Mouse (Mus musculus) thymus, postnatal 14 days (tissue): ENCODE data around the gene P2rx1.

Experiments
- DNase-seq: peaks from one replicate; pipeline ENCODE4 v3.0.0; 2021

Gene P2rx1

DNA sequence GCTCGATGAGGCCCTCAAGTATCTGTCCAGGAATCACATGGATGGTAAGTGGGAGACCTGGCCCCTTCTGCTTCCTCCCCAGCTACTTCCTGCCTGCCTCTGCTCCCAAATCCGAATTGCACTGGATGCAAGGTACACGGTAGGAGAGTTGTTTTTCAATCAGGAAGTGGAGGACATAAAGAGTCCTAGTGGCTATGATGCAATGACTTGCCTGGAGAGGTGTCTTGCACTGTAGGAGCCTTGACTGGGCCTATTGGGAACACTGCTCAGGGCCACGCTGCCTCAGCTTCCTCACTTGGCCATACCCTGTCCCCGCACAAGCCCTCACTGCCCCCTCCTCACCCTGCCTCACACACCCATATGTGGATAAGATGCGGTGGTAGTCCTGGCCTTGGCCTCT, 9.9 kb upstream of the P2rx1 start:
- DNase-seq = no peak

GRCm38 (mm10) chr11:72990688-72991087, 8.2 kb upstream of the P2rx1 start:
- no peak for DNase-seq

DNA sequence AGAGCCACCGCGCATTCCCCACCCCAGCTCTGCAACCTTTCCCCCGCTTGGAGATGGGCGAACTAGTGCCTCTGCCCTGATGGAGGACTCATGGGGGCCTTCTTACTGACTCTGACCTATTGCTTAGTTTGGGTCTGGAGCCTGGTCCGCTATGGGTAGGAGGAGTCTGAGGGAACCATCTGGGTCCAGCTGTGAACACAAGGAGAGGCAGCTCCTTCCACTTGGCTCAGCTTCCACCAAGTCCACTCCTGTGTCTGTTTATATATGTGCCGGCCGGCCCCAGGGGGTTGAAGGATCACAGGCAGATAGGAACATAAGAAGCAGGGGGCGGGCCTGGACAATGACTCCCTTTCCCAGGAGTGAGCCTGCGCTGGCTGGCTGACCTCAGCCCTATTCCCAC, 6.9 kb upstream of the P2rx1 start:
- no peak for DNase-seq

DNA sequence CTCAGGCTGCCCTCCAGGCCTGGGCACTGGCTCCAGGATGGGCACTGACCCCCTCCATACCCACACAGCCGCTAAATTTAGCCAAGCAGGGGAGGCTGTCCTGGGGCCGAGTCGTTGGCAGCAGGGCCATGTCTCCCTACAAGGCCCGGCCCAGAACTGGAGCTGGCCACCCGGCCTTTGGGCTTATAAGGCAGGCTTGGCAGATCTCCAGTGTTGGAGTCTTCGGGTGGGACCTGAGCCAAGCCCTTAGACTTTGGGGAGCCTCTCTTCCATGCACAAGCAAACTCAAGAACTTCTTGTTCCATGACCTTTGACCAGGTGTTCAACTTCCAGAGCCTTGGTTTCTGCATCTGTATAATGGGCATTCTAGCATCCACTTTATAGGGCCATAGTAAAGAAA, 2.6 kb upstream of the P2rx1 start:
- no peak for DNase-seq

DNA sequence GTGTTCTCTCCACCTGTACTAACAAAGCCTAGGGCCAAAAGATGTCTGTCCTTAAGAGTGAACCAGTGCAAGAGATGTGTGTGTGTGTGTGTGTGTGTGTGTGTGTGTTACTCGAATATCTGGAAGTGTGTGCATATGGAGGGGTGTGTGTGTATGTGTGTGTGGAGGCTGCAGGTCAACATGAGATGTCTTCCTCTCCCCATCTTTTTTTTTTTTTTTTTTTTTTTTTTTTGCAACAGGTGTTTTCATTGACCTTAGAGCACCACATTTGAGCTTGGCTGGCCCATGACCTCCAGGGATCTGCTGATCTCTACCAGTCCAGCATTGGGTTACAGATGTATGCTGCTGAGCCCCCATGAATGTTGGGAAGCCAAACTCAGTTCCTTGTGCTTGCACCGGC, 2.1 kb upstream of the P2rx1 start:
- no peak for DNase-seq

GRCm38 (mm10) chr11:72997529-72998326, 1.2 kb upstream of the P2rx1 start:
- DNase-seq = no peak

GRCm38 (mm10) chr11:73001029-73001428, 2.1 kb downstream of the P2rx1 start:
- peak; percentile 80 for DNase-seq

DNA sequence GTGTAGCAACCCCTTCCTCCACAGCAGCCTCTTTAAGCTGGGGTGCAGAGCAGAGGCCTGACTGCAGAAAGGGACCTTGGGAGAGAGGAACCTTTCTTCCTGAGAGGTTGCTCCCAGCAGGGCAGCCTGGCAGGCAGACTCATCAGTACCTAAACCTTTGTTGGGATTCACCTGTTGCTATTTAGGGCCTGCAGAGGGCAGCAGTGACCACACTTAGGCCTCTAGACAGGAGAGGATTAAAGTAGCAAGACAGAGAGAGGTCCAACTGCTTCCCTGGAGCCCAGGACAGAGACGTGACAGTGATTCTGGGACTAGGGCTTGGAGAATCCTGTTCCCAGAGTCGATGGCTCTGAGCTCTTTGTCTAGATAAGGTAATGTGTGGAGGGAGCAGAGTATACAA, 7.5 kb downstream of the P2rx1 start:
- peak; percentile 66 for DNase-seq

DNA sequence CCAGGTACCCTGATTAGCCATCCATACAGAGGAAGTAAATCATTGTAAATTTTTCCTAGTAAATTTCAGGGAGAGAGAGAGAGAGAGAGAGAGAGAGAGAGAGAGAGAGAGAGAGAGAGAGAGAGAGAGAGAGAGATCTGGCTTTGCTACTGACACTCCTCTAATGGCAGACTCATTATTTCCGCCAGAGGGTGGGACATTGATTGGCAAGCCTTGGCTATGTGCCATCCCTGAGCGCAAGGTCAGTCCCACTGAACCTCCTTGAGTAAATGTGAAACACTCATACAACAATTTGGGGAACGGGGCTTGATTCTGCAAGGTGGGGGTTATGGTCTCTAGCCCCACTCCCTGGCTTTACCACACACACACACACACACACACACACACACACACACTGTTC, 8.2 kb downstream of the P2rx1 start:
- no peak for DNase-seq

DNA sequence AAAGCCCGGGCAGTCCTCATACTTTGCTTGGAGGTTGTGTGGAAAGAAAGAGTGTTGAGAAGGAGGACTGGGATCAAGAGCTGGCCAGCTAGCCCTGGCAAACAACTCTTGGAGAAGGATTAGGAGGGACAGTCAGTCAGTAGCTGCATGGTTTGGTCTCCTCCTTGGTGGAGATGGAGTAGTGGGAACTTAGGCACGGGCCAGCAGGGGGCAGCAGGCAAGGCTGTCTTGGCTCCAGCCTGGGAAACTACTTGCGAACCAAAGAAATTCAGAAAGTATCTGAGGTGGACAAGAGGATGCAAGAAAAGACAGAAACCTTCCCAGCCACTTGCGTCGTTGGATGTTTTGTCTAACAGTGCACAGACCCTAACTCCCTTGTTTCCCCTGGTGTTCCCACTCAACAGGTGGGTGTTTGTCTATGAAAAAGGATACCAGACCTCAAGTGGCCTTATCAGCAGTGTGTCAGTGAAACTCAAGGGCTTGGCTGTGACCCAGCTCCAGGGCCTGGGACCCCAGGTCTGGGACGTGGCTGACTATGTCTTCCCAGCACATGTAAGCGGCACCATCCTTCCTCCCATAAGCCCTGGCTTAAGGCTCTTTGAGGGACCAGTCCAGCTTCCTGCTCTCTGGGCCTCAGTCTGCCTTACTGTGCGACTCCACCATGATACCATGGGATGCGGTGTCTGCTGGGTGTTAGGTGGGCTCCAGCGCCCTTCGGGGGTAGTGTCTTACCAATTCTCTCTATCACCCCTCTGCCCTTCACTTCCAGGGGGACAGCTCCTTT, 9.0 kb downstream of the P2rx1 start:
- DNase-seq = peak; percentile 85

GRCm38 (mm10) chr11:73008826-73009225, 9.9 kb downstream of the P2rx1 start:
- peak; percentile 67 for DNase-seq

DNA sequence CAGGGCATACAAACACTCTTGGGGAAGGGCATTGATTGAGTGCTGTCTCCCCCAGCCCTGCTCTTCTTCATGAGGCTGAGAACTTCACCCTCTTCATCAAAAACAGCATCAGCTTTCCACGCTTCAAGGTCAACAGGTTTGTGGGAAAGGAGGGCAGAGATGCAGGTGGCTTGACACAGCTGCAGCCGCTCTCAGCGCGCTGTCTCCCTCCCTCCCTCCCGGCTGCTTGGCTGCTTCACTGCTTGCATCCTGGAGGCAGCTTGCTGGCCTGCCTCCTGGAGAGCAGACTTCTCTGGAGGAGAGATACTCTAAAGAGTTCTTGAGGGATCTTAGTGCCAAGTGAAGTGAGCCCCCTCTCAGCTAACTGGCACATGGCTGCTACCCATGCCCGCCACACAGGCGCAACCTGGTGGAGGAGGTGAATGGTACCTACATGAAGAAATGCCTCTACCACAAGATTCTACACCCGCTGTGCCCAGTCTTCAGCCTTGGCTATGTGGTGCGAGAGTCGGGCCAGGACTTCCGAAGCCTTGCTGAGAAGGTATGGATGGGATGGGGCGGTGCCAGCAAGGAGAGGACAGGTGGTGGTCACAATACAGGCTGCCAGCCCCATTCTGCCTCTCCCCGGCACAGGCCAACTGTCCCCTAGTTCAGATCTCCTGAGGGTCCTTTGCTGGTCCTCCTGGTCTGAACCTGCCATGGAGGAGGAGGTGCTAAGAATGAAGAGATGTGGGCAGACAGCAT, 10.8 kb downstream of the P2rx1 start:
- peak; percentile 80 for DNase-seq

GRCm38 (mm10) chr11:73013981-73014380, 15.1 kb downstream of the P2rx1 start:
- no peak for DNase-seq

- DNase-seq = peak; percentile 80
These were observed 16.0 kb downstream of the P2rx1 start for GRCm38 (mm10) chr11:73014831-73015344.

GRCm38 (mm10) chr11:73015391-73016102, 16.6 kb downstream of the P2rx1 start:
- DNase-seq = peak; percentile 3

DNA sequence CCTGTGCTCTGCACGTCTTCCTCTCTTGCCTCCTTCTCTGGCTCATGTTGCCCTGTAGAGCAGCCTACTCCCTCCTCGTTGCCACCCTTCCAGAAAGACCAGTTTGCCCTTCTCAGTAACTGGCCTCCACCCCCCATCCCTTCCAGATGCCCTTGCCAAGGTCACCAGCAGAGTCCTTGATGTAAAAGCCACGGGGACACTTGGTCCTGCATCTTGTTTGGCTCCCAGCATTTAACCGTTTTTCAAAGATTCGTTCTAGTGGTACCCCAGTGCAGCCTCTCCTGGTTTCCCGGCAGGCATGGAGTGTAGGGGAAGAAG, 17.2 kb downstream of the P2rx1 start:
- DNase-seq = no peak

GRCm38 (mm10) chr11:73018471-73019146, 19.7 kb downstream of the P2rx1 start, which contains the start of gene Camkk1:
Camkk1 (plus strand) TSS chr11:73019008.
- peak; percentile 97 for DNase-seq

DNA sequence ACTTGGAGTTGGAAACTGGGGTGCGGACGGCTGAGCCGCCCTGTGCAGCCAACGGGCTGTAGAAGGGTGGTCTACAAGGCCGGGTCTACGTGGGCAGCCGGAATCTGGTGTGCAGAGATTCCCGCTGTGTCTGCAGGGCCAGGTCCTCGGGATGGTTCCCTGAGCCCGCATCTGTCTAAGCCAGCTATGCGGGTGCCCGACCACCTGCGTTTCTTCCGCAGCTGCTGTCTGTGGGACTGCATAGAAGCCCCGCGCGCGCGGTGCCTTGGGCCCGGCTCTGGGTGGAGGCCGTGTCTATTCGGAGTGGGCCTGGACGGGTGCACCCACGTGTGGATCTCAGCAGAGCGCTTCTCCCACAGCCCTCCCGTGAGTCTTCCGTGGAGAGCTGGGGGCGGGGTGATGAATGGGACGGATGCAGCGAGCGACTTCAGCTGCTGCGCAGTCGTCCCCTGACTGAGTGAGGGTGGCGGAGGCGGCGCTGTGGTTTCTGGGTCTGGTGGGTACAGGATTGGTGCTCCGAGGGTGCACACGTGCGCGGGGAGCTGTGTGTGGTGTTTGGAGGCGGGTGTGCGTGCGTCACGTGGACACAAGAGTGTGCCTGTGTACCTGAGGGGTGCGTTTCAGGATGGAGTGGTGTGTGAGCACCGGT, 20.4 kb downstream of the P2rx1 start:
- peak; percentile 97 for DNase-seq

- no peak for DNase-seq
These were observed 22.3 kb downstream of the P2rx1 start for GRCm38 (mm10) chr11:73020953-73021800.

DNA sequence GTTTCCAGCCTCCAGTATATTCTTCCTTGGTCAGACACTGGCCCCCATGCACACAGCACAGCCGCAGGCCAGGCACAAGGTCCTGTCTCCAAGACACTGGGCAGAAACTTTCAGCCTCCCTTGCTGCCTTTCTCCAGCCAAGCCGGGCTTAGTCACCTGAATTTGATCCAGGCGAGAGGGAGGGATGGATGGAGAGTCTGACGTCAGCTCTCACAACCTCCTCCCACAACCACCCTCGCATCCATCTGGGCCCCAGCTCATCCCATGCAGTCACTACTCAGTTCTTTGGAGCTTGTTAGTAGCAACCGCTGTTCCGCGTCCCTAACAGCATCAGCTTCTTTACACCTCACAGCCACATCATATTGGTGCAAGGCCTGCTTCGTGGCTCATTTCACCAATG, 24.2 kb downstream of the P2rx1 start:
- DNase-seq = no peak

DNA sequence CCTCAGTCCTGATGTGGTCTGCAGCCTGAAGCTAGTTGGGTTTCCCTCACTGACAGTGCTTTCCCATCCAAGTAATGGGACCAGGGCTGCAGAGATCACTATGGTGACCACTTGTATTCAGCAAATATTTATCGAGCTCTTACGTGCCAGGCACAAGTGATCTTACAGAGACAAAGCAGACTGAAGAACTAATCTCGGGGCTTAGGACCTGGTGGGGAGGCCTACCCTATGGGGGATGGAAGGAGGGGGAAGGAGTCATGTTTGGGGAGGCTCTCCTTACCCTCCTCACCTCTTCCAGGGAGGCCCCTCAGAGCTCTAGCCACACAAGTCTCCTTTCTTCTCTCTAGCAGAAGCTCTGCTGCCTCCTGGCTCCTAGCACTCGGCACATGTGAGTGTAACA, 24.9 kb downstream of the P2rx1 start:
- DNase-seq = no peak
